ENCODE assay signal across 17 mouse cellular contexts in genomic region chr1:59550227-59550626, GRCm38 (mm10). TPM values are rescaled to one million over a fixed set of nuclear protein-coding genes. Genes with fewer than 3 reads are reported as not detected.
DNase-seq lines count a peak whose midpoint lies in the region; ATAC-seq lines count a peak whose summit lies in the region.
"Had no signal": no experiment of that assay in that cellular context is flagged by ENCODE, and none has a peak within 500 bp of the region (broad histone marks: within the 10 kb centered on the region; RNA-seq: fewer than 3 reads in every experiment).

No protein-coding gene starts in this region.

- H3K27ac ChIP-seq in embryonic facial prominence, embryonic 14.5 days (replicated peaks; ENCODE audit: low read depth, low read length) = no peak overlapping the region
- H3K27ac ChIP-seq in embryonic facial prominence, embryonic 10.5 days (replicated peaks) = no peak overlapping the region
- no peak overlapping the region for H3K27ac ChIP-seq in intestine, embryonic 15.5 days
- H3K27ac ChIP-seq: embryonic facial prominence, embryonic 13.5 days; forebrain, embryonic 15.5 days; hindbrain, embryonic 13.5 days; layer of hippocampus, adult 2 months; liver, embryonic 14.5 days; midbrain, embryonic 12.5 days had no signal

- H3K27me3 ChIP-seq in embryonic facial prominence, embryonic 14.5 days (replicated peaks; ENCODE audit: control insufficient read depth, insufficient read depth, low read length) = no peaks in the 10 kb centered on the region
- H3K27me3 ChIP-seq in embryonic facial prominence, embryonic 10.5 days (replicated peaks; ENCODE audit: low read depth, poor library complexity, severe bottlenecking) = peaks cover 16% of the 10 kb centered on the region
- H3K27me3 ChIP-seq in intestine, embryonic 15.5 days (replicated peaks) = no peaks in the 10 kb centered on the region
- H3K27me3 ChIP-seq: embryonic facial prominence, embryonic 13.5 days; forebrain, embryonic 15.5 days; hindbrain, embryonic 13.5 days had no signal

- H3K36me3 ChIP-seq in embryonic facial prominence, embryonic 14.5 days (ENCODE audit: control insufficient read depth, insufficient read depth, low read length) = no peaks in the 10 kb centered on the region
- no peaks in the 10 kb centered on the region for H3K36me3 ChIP-seq in embryonic facial prominence, embryonic 10.5 days (replicated peaks)
- no peaks in the 10 kb centered on the region for H3K36me3 ChIP-seq in intestine, embryonic 15.5 days
- H3K36me3 ChIP-seq: embryonic facial prominence, embryonic 13.5 days; forebrain, embryonic 15.5 days; hindbrain, embryonic 13.5 days; midbrain, embryonic 12.5 days had no signal

- no peak for ATAC-seq in embryonic facial prominence, embryonic 14.5 days (ENCODE audit: low read depth)
- peak; percentile 66 for ATAC-seq in intestine, embryonic 15.5 days
- ATAC-seq: forebrain, embryonic 15.5 days had no signal

- no peak overlapping the region for H3K4me3 ChIP-seq in embryonic facial prominence, embryonic 14.5 days (ENCODE audit: low read depth, low read length)
- H3K4me3 ChIP-seq in embryonic facial prominence, embryonic 10.5 days = no peak overlapping the region
- H3K4me3 ChIP-seq in intestine, embryonic 15.5 days (replicated peaks) = no peak overlapping the region
- H3K4me3 ChIP-seq: embryonic facial prominence, embryonic 13.5 days; forebrain, embryonic 15.5 days; hindbrain, embryonic 13.5 days; layer of hippocampus, adult 2 months; midbrain, embryonic 12.5 days had no signal

- H3K4me2 ChIP-seq in embryonic facial prominence, embryonic 14.5 days (ENCODE audit: low read depth, low read length) = no peak overlapping the region
- H3K4me2 ChIP-seq in intestine, embryonic 15.5 days (replicated peaks) = no peak overlapping the region
- H3K4me2 ChIP-seq: embryonic facial prominence, embryonic 13.5 days; forebrain, embryonic 15.5 days; hindbrain, embryonic 13.5 days; midbrain, embryonic 12.5 days had no signal

- peaks cover 12% of the 10 kb centered on the region; the same call in 1 of the 2 replicates for H3K4me1 ChIP-seq in embryonic facial prominence, embryonic 14.5 days (ENCODE audit: control insufficient read depth, insufficient read depth, low read length)
- peaks cover 19% of the 10 kb centered on the region for H3K4me1 ChIP-seq in embryonic facial prominence, embryonic 10.5 days
- 0 out of 2 replicates have a peak, but pooled peaks cover 2% of the 10 kb centered on the region for H3K4me1 ChIP-seq in intestine, embryonic 15.5 days (replicated peaks)

- H3K9ac ChIP-seq in embryonic facial prominence, embryonic 14.5 days (ENCODE audit: low read depth, low read length) = no peak overlapping the region
- H3K9ac ChIP-seq in intestine, embryonic 15.5 days = no peak overlapping the region
- H3K9ac ChIP-seq: embryonic facial prominence, embryonic 13.5 days; forebrain, embryonic 15.5 days; hindbrain, embryonic 13.5 days; liver, embryonic 14.5 days; midbrain, embryonic 12.5 days had no signal

- peak; percentile 23 for DNase-seq in embryonic facial prominence, embryonic 14.5 days (ENCODE audit: low spot score)
- no peak for DNase-seq in embryonic facial prominence, embryonic 10.5 days (ENCODE audit: low spot score)
- DNase-seq in 3T3-L1 (ENCODE audit: low read depth, low spot score) = peak; percentile 24
- DNase-seq in kidney, postnatal 4 days = peak; percentile 34 to 60
- DNase-seq in ovary, postnatal 10 days (ENCODE audit: low spot score) = no peak
- no peak for DNase-seq in urinary bladder, postnatal 36 days (ENCODE audit: low spot score in 2 of 2)
- no peak for DNase-seq in spleen, postnatal 10 days (ENCODE audit: low spot score in 2 of 2)
- DNase-seq: cerebellum, adult 8-10 months; right cerebral cortex, postnatal 14 days; thymus, adult 2 months had no signal

- 59% methylated on average over 6 of the region's 6 CpGs for WGBS in embryonic facial prominence, embryonic 14.5 days
- 79% methylated on average over 6 of the region's 6 CpGs for WGBS in embryonic facial prominence, embryonic 10.5 days
- 43% methylated on average over 6 of the region's 6 CpGs for WGBS in intestine, embryonic 15.5 days

- no peaks in the 10 kb centered on the region for H3K9me3 ChIP-seq in embryonic facial prominence, embryonic 14.5 days (ENCODE audit: control insufficient read depth, low read length)
- no peaks in the 10 kb centered on the region for H3K9me3 ChIP-seq in embryonic facial prominence, embryonic 10.5 days
- H3K9me3 ChIP-seq in intestine, embryonic 15.5 days = no peaks in the 10 kb centered on the region
- H3K9me3 ChIP-seq: embryonic facial prominence, embryonic 13.5 days; forebrain, embryonic 15.5 days; hindbrain, embryonic 13.5 days; midbrain, embryonic 12.5 days had no signal

RNA-seq across cellular contexts. Expression of gene Gm973, which starts 34.2 kb away (rescaled TPM):
- polyA plus RNA-seq in embryonic facial prominence, embryonic 14.5 days (2014; fragmentation: Nextera tagmentation; extraction: Ambion mirVana) = 1.6 and 5.9 TPM in 2 replicates
- 1.2 and 3.6 TPM in 2 replicates for polyA plus RNA-seq in embryonic facial prominence, embryonic 10.5 days (2016; fragmentation: Nextera tagmentation; extraction: Ambion mirVana)
- polyA plus RNA-seq in intestine, embryonic 15.5 days (2015; fragmentation: Nextera tagmentation; extraction: Ambion mirVana) = 0.43 and 0.76 TPM in 2 replicates

Comparison
In these comparisons a context has a peak if more than half of its experiments do, and no peak if none do; other contexts are left out.
1. DNase-seq: peak in embryonic facial prominence, embryonic 14.5 days (single experiment), 3T3-L1 (single experiment) and kidney, postnatal 4 days (2 of 2); none in embryonic facial prominence, embryonic 10.5 days (single experiment), ovary, postnatal 10 days (single experiment), urinary bladder, postnatal 36 days (0 of 2) and spleen, postnatal 10 days (0 of 2).